Mouse (Mus musculus): ENCODE measurements around the gene Pdcd6ip.
"Not testable (repeated sequence)": the region's sequence is repeated elsewhere in the genome, so short reads cannot be mapped to it uniquely, and the experiment has no call there.

The Pdcd6ip gene
- long read RNA-seq, experiment 1, full-length matches to known transcripts, result 17 of 39 reads
- long read RNA-seq, experiment 1, partial matches to known transcripts, result 10 of 39 reads
- long read RNA-seq, experiment 1, other reads (novel, unspliced or antisense), result 12 of 39 reads
- long read RNA-seq, experiment 2, full-length matches to known transcripts, result 11 of 44 reads
- long read RNA-seq, experiment 2, partial matches to known transcripts, result 22 of 44 reads
- long read RNA-seq, experiment 2, other reads (novel, unspliced or antisense), result 11 of 44 reads

DNA sequence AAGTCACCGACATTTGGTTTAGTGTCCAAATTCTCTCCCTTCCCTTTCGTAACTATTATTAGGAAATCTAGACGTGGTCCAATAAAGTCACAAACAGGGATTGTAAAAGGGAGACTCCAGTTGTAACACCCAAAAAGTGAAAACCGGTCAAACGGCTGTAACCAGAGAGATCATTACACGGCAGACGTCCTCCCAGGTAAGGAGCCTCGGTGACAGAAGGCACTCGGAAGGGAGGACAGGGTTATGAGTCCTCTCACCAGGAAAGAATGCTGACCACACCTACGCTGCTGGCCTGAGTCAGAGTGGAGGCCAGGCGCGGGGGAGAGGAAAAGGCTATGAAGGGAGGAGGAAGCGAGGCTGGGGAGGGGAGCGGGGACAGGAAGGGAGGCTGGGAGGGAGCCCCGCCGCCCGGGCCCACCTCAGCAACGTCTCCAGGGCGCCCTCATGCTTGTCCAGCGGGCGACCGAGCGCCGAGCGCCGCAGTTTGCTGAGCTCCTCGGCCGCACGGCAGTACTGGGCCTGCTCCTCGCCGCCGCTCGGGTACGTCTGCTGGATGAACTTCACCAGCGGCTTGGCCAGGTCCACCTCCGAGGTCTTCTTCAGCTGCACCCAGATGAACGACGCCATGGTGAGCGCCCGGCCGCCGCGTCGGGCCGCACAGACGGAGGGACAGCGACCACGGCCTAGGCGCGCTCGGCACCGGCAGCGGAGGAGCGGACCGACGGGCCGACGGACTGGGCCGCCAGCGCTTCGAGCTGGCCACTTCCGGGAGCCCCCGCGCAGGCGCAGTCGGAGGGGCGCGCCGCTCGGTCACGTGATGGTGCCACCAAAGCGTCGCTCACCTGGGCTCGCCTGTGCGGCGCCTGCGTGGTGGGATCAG, at the start of gene Pdcd6ip:
TSS of gene Pdcd6ip (minus strand) at position 779 of the 880 bp plus-strand sequence.
- intact Hi-C loops (cut with DNase I), result no loop called here

DNA sequence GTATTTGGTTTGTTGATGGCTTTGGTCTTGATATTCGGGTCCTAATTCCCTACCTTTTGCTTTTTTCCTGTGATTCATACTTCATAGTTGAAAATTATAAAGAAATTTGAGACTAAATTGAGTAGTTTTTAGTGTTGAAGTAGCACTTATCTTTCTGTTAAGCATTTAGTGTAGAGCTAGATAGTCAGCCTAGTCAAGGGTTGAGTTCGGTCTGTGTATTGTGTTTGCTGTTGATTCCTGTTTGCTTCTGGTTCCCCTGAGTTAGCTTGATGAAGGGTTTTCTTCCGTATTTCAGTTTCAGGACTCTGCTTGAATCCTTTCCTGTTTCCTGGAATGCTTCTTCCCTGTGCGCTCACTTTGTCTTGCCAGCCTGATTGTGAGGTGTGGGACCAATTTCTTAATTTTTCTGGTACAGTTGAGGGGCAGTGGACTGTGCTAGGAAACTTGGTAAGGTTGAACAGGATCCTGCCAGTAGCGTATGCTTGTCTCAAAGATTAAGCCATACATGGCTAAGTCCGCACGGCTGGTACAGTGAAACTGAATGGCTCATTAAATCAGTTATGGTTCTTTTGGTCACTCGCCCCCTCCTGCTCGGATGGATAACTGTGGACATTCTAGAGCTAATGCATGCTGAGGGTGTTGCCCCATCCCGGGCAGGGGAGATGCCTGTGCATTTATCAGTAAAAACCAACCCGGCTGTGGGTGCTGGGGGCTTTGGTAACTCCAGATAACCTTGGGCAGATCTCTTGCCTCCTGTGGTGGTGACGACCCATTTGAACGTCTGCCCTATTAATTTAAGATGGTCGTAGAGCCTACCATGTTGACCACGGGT, 48.0 kb upstream of the Pdcd6ip start:
- intact Hi-C loops (cut with DNase I), result no loop called here

DNA sequence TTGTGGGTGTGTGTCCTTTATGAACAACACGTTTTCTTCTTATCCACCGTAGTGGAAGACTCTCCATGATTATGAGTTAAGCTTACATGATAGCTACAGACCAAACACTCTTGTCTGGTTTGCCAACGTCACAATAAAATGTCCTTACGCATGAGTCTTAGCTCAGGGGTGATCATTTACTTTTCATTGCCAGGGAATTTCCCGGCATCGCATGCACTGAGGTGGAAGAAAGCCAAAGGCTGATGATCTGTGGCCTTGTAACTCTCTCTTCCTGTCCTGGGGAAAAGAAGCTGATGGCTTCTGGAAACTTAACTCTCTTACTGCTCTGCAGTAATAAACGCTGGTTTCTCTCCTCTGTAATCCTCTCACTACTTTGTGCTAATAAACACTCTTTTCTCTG, 41.3 kb upstream of the Pdcd6ip start:
- intact Hi-C loops (cut with DNase I), result loop anchor here (10.0 kb wide), 1 partner anchor 115 kb away; no protein-coding TSS in a partner anchor

DNA sequence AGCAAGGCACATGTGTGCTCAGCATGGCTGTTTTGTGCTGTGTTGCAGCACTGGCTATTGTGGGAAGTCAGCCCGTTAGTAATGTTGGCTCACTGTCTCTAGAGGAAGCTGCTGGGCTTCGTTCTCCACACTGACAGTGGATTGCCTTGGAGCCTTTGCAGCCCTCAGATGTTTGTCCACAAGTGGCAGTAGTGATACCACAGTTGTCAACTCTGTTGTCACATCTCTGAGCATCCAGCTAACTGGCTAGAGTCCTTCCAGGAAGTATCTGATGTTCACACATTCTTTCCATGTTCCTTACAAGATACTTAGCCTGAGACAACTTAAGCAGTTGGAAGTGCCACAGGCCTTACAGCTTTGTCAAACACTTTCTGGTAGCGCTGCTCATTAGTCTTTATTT, 35.2 kb upstream of the Pdcd6ip start:
- intact Hi-C loops (cut with DNase I), result loop anchor here (2.0 to 10.0 kb wide), 3 partner anchors 46 to 159 kb away; no protein-coding TSS in a partner anchor

DNA sequence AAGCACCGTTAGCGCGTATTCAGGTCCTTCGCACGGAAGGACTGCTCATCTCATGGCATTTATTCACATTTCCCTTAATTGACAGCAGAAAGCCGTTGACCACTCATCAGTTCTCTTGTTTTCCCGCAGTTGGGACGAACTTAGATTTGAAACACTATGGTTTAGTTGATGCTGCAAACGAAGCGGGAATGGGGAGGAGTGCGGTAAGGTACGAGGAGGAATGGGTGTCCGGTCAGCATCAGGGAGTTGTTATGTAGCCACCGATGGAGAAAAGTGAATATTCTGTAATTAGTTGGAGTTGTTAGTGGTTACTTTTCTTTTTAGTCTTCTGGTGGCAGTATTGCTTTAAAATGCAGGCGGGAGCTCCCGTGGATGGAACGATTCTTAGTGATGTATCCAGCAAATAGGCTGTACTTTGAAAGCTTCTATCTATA, 34.3 kb upstream of the Pdcd6ip start:
- intact Hi-C loops (cut with DNase I), result loop anchor here (2.0 to 10.0 kb wide), 3 partner anchors 46 to 160 kb away; no protein-coding TSS in a partner anchor

DNA sequence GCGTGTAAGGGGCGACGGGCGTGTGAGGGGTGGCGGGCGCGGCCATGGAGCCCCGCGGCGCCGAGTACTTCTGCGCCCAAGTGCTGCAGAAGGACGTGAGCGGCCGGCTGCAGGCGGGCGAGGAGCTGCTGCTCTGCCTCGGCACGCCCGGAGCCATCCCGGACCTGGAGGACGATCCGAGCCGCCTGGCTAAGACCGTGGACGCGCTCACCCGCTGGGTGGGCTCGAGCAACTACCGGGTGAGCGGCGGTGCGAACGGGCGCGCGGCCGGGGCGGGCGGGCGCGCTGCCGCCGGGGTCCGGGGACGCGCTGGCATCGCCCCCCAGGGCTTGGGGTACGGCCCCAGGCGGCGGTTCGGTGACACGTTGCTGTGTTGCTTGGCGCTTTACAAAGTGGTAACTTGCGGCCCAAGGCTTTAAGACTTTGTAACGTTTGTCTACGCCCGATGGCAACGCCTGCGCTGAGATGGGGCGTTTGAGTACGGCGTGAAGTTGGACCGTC, 33.6 kb upstream of the Pdcd6ip start:
- intact Hi-C loops (cut with DNase I), result loop anchor here (2.0 to 10.0 kb wide), 3 partner anchors 47 to 161 kb away; no protein-coding TSS in a partner anchor

DNA sequence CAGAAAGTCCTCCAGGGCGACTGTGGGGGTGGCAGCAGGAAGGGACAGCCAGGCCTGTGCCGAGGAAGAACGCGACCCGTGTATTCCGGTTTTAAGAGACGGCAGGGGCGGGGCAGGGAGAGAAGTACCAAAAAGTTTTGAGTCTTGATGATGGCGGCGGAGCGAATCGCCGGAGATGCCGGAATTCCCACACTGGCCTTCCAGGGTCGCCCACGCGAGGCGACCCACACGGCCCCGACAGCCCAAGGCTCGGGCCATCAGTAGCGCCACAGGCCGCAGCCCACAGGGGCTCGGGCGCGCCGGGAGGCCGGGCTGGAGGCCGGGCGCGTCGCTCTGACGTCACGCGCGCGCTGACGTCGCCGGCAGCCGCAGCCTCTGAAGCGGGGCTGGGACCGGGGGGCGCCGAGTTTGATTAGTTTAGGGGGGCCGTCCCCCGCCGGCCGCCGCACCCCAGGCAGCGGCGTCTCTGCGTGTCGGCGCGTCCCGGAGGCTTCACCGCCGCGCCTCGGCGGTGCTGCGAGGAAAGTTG, 33.1 kb upstream of the Pdcd6ip start, which contains the start of gene Clasp2:
TSS of gene Clasp2 (plus strand) at position 366 of the 529 bp plus-strand sequence.
- intact Hi-C loops (cut with DNase I), result loop anchor here (5.0 to 10.0 kb wide), 2 partner anchors 124 to 161 kb away; no protein-coding TSS in a partner anchor

DNA sequence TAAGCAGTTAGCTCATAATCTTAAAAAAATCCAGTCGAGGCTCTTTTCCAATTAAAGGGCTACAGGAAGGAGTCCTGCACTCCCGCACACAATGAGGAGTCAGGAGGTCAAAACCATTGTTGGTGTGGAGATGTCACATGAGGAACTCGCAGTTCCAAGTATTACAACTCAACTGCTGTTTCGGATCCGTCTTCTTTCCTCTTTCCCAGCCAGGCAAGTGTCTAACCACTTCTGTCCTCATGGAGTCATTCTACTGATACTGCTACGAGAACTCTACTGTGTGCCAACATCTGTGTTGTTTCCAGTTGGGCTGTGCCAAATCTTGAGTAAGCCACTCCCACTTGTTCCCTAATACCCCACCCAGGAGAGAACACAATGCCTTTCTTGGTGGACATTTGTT, 30.9 kb upstream of the Pdcd6ip start:
- intact Hi-C loops (cut with DNase I), result no loop called here

DNA sequence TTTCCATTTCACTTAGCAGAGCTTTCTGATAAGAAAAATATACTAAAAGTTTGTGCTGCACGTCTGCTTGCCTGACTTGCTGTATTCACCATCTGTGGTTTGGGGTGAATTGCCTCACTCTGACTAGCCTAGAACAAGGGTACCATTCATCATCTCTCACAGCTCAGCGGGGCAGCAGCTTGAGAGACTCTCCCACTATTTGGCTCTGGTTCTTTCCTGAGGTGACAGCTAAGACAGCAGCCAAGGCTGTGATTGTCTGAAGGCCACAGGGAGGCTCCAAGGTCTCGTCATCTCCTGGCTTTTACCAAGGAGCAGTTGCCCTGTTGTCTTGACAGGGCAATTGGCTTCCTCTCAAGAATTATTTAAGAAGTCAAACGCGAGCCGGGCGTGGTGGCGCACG, 30.0 kb upstream of the Pdcd6ip start:
- intact Hi-C loops (cut with DNase I), result no loop called here

DNA sequence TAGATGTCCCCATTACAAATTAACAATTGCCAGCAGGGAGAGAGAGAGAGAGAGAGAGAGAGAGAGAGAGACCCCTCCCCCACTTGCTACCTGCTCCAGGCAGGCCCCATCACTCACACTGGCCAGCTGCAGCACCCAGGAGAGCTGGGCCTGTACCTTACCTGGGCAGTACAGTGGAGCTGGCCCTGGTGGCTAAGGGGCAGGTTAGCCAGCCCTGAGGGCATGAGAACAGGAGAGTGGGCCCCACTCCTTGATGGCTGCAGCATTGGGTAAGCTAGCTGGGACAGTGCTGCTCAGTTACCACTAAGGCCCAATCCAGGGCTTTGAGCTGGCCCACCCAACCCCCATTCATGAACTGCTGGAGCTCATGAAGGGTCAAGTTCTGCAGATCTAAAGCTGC, 27.9 kb upstream of the Pdcd6ip start:
- intact Hi-C loops (cut with DNase I), result no loop called here

DNA sequence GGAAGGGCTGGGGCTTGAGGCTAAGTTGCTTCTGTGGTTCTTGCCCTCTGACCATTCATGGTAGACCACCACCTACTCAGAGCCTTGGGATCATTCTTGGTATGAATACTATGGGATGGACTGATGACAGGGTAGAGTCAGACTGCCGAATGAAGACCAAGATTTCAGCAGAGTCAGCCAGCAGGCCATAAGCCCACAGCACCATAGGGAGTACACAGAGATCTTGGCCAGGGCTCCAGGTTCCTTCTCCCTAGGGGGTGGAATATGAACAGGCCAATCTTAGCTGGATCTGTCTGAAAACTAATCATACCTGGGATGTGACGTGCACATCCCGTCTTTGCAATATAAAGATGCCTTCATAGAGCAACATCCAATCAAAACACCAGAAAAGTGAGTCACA, 23.5 kb upstream of the Pdcd6ip start:
- intact Hi-C loops (cut with DNase I), result no loop called here

DNA sequence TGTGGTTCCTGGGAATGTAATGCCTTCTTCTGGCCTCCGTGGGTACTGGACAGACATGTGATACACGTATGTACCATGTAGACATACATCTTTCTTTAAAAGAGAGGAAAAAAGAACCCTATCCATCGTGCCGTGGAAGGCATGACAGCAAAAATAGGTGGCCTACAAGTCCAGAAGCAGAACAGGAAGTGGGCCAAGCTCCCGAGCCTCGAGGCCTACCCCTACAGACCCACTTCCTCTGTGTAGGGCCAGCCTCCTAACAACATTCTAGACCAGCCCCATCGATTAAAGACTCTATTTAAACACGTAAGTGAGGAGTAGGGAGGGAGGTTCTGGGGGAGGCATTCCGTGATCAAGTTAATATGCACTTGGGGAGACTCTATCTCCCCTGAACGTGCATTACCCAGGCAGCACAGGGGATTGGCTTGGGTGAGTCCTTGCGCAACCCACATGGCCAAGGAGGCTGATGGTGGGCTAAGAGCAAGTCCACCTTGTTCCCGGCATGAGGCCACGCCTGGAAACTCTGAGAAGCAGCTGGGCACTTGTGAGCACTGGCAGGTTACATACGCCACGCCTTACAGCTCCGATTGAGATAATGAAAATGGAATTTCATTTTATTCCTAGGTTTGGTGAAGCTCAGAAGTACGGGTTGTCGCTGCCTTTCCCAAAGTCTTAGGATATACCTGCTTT, 19.1 kb upstream of the Pdcd6ip start:
- intact Hi-C loops (cut with DNase I), result no loop called here

DNA sequence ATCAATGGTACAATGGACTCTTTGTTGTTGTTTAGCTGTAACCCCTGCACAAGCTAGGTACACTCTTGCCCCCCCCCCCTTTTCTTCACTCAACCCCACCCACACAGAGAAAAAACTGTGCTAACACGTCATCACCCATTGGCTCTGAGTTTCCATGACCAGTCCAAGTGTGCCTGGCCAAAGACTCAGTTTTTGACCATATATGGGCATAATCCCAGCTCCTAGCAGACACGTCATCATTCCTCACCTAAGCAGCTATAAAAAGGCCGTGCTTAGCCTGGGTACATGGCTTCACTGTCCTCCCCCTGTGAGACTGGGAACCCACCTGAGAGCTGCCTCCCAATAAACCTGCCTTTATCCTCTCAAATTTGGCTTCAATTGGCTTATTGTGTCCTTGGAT, 18.1 kb upstream of the Pdcd6ip start:
- intact Hi-C loops (cut with DNase I), result no loop called here

DNA sequence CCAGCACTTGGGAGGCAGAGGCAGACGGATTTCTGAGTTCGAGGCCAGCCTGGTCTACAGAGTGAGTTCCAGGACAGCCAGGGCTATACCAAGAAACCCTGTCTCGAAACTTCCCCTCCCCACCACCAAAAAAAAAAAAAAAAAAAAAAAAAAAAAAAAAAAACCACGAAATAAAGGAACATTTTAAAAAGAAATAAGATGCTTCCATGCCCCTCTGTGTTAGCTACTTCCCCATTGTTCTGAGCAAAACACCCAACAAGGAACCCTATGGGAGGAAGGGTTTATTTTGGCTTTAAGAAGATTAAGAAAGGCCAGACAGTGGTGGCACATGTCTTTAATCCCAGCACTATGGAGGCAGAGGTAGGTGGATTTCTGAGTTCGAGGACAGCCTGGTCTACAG, 17.6 kb upstream of the Pdcd6ip start:
- intact Hi-C loops (cut with DNase I), result not testable (repeated sequence)

DNA sequence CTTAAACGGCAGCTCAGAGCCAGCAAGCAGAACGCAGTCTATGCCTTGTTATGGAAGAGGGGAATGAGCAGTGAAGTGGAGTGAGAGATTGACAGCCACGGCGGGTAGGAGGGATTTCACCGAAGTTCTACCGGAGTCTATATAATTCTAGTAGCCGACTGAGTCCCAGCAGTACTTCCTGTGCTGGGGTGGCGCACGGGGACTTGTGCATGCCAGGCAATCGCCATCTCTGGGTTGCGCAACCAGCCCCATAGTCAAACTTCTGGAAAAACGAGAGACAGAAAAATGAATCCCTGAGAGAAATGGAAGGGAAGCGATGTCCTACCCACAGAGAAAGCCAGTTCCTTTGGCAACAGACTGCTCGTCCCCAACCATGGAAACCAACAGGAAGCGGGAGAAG, 16.6 kb upstream of the Pdcd6ip start:
- intact Hi-C loops (cut with DNase I), result no loop called here

DNA sequence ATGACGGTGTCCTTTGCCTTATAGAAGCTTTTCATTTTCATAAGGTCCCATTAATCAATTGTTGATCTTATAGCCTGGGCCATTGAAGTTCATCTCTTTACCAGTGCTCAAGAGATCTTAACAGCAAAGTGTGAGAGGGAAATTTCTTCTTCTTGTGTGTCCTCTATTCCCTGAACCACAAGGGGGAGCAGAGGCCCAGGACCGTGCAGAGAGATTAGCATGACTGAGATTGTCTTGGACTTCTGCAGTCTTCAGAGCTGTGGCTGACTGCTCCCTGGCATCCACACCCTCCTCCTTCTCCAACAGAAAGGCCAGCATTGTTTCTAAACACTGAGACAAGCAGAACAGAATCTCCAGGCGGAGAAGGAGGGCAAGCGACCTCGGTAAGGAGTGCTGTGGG, 11.0 kb upstream of the Pdcd6ip start:
- intact Hi-C loops (cut with DNase I), result no loop called here

DNA sequence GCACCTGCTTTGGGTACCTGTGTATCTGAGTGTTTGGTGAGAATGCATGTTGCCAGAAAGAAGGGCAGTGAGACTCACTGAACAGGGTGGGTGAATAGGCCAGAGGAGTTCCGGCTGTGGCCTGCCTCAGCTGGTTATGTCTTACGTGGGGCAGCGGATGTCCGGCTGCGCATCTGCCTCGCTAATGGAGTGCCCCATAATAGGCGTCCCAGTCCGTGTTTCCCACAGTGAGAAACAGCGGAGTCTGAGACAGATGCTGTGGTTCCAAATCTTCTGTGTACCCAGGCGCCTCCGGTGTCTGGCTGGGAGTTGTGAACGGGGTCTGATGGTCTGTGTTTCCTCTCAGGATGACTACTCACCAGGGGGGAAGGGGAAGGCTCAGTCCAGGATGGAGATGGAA, 2.8 kb upstream of the Pdcd6ip start:
- intact Hi-C loops (cut with DNase I), result no loop called here

DNA sequence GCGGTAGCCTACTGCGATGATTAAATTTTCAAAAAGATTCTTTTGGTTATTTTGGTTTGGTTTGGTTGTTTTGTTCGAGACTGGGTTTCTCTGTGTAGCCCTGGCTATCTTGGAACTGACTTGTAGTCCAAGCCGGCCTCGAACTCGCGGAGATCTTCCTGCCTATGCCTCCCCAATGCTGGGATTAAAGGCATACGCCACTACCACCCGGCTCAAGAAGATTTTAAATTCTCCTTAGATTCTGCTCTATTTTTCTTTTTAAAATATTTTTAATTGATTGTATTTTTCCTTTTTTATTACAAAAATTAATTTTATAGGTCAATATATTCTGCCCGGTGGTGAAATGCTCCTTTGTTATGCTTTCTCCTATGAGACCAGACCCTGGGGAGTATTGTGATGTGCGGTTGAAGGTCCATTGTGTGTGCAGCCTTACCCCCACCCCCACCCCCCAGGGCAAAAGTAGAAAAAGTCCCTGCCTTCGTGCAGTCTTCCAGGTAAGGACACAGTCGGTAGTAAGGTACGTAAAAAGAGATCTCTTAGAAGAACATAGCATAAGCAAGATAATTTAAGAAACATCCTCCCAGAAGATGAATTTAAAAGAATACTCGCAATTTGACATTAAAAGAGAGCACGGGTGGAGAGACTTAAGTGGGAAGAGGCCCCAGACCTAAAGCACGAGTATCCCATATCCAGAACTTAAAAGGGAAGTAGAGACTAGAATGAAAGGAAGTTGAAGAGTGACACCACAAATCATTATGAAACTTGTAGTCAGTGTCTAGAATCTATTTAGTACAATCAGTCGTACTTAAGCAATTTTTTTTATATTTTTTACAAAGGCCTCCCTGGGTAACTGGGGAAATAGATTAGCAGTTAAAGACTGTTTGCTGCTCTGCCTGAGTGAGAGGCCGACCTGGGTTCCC, 562 bp upstream of the Pdcd6ip start:
- intact Hi-C loops (cut with DNase I), result no loop called here

DNA sequence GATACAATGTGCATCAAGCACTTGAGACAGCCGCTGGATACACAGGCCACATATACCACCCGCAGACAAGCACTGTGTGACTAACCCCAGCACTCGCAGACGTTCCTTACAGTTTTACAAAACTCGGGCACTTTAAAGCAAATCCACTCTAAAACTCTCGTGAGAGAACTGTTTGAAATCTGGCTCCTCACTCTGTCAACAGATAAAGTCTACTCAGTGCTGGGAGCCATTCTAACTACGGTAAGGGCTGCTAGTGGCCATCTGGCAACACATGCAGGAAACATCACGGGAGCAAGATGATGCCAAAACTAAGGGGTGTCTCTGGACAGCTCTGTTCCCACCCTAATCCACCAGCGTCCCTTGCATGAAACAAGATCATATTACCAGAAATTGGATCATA, 1.2 kb downstream of the Pdcd6ip start:
- intact Hi-C loops (cut with DNase I), result no loop called here
